Mouse (Mus musculus) layer of hippocampus, postnatal 25 days (tissue): Measurements from ENCODE around the gene Trim10. TPM values are rescaled to one million over a fixed set of nuclear protein-coding genes. Genes with fewer than 3 reads are reported as not detected.

ENCODE experiments used
- DNase-seq, 2 experiments: peaks; one replicate each; pipeline ENCODE4 v3.0.0; 2022; ENCODE audit warnings: mixed read lengths in 2 of 2, low spot score in 1 of 2; ENCODE audit errors: extremely low spot score in 1 of 2
- total RNA-seq, 2 experiments: library from RNA; stranded (reverse); gene quantifications; 2 replicates each; pipeline ENCODE4 v1.2.3; 2021

Trim10 gene
- total RNA-seq = under 1 TPM in 1 of 2 experiments, not detected in 1; 0.12 TPM

DNA sequence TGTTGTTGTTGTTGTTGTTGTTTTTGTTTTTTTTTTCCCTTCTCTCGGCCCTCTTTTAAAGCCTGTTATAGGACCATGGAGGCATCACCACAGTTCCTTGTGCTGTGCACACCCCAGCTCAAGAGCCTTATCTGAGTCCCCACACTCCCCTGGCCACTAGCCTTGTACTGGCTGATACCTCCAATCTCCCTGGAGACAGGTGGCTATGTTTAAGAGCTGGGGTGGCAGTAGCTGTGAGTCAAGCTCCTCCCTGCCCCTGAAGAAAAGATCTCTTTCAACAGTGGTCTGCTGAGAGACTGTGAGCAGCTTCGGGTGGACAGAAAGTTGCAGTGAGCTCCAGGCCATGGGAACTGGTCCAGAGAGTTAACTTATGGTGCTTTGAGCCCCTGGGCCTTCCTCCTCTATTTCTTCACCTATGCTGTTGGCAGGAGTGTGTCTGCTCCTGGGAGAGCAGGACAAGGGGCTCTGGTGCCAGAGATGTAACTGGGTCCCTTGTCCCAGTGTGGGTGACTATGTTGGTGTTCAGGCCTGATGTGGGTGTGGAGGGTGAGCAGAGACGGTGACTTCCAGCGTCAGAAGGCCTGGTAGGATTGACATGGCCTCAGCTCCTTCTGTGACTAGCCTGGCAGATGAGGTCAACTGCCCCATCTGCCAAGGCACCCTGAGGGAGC lies at the start of gene Trim10:
TSS of gene Trim10 (plus strand) at position 291 of the 671 bp plus-strand sequence.
- DNase-seq = no peak

DNA sequence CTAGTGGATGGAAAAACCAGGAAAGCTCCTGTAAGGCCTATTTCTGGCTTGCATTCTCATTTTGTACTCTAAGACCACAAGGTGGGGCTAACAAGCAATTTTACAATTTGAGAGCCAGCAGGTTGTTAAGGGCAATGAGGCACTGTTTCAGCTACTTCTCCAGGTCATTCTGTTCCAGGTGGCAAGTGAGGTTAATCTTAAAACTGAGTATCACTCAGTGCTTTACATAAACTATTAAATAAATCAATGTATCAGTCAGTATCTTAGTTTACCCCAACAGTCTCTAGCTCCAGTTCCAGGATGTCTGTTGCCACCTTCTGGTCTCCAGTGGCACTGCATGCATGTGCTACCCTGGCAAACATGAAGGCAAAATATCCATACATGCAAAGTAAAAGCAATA lies 45.4 kb upstream of the Trim10 start:
- DNase-seq = peak; percentile 22 to 59

DNA sequence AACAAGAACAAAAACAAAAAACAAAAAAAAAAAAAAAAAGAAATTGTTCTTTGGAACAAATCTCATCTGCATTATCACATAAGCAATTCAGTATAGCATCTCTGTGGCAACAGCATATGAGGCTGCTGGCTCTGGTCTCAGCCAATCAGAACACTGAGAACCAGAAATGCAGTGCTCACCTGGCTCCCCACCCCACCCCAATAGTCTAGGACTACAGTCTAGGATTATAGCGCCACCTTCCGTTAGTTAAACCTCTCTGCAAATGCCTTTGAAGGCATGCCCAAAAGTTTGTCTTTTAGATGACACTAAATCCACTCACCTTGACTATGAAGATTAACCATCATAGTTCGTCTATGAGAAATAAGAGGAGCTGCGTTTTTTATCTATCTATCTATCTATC lies 43.8 kb upstream of the Trim10 start:
- DNase-seq = no peak

DNA sequence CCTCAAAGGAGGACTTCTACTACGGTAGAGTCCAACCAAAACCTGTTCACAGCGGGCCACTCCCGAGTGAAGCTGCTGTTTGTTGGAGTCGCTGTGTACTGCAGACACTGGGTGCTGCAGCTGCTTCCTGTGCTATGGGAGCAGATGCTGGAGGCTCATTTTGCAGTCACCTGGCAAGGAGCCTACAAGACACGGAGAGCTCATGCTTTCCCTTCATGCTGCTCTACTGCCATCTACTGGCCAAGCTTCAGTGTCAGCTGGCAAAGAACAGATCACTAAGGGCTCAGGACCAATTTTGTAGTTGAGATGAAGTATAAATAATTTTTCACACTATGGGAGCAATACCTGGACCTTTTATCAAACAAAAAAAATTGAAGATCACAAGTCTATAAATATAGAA lies 43.4 kb upstream of the Trim10 start:
- DNase-seq = peak; percentile 59 to 80

DNA sequence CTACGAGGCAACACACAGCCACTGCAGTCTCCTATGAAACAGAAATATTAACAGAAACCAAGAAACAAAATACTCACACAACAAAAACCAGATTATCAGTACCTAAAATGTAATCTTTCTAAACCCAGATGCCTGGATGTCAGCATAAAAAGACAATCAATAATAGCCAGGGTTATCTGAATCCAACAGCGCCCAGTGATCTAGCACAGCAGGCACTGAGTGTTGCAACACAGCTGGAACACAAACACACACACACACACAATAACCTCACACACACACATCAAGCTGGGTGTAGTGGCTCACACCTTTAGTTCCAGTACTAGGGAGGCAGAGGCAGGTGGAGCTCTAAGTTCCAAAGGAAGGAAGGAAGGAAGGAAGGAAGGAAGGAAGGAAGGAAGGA lies 40.9 kb upstream of the Trim10 start:
- no peak for DNase-seq

DNA sequence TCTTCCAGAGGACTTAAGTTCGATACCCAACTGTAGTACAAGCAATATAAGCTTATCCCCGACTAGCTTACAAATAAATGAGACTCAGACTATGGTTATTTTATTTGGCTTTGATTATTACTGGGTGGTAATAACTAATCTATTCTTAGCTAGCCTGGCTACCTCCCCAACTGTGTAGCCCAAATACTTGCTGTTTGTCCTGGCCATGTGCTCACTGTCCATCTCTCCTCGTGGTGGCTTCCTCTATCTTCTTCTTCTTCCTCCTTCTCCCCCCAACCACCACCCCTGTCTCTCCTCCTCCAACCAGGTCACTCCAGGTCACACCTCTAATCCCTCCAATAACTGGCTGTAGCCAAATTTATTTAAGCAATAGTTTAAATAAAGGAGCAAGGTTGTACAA lies 38.9 kb upstream of the Trim10 start:
- no peak for DNase-seq

DNA sequence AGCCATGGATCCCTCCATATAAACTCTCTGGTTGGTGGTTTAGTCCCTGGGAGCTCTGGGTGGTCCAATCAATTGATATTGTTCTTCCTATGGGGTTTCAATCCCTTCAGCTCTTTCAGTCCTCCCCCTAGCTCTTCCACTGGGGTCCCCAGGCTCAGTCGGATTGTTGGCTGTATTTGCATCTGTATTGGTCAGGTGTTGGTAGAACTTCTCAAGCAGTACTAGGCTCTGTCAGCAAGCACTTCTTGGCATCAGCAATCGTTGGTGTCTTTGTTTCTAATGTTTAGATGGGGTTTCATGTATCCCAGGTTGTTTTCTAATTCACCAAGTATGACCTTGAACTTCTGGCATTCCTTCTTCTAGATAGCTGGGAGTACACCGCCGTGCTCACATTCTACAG lies 36.7 kb upstream of the Trim10 start:
- no peak for DNase-seq

DNA sequence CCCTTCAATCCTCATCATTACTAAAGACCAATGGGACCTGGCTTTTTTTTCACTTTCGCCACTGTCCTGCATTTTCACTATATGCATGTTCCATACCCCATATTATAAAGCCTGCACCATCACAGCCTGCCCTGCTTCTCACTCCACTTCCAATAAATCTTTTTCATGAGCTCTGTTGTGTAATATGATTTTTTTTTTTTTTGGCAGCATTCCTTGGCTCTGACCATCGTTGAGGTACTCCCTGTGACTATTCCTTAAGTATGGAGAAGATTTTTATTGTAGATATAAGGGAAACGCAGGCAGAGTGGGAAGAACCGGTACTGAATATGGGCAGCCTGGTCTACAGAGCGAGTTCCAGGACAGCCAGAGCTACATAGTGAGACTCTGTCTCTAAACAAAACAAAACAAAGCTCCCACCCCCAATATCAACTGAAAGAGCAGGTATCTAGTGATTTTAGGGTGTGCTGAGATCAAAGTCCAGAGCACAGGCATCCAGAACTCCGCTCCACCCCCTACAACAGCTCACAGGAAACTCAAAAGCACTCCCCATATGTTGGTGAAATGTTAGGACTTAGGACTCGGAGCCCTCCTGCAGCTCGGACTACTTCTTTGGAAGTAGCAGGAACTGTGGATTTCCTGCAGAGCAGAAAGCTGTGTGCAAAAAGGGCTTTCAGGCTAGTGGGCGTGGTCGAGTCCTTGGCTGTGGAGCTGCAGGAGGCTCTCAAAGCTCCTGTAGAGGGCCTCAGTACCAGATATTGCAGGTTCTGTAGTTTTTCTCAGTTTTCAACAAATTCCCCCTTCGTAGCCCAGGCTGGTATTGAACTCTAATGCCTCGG lies 33.6 kb upstream of the Trim10 start:
- DNase-seq = peak; percentile 22 to 32

DNA sequence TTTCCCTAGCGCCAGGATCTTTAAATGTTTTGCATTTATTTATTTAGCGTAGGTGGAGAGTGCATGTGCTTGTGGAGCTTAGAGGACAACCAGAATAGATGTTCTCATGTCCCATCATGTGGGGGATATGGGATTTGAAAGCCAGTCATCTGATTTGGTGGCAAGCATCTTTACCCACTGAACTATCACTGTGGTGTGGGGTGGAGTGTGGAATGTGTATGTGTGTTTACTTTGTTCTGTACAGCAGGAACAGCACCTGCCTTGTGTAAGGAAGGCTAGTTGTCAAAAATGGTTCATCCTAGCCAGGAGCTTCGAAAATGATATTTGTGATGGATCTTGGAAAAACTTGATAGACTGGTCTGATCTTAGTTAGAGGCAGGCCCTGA lies 33.0 kb upstream of the Trim10 start:
- DNase-seq = peak in 1 of 2 experiments; percentile 11

DNA sequence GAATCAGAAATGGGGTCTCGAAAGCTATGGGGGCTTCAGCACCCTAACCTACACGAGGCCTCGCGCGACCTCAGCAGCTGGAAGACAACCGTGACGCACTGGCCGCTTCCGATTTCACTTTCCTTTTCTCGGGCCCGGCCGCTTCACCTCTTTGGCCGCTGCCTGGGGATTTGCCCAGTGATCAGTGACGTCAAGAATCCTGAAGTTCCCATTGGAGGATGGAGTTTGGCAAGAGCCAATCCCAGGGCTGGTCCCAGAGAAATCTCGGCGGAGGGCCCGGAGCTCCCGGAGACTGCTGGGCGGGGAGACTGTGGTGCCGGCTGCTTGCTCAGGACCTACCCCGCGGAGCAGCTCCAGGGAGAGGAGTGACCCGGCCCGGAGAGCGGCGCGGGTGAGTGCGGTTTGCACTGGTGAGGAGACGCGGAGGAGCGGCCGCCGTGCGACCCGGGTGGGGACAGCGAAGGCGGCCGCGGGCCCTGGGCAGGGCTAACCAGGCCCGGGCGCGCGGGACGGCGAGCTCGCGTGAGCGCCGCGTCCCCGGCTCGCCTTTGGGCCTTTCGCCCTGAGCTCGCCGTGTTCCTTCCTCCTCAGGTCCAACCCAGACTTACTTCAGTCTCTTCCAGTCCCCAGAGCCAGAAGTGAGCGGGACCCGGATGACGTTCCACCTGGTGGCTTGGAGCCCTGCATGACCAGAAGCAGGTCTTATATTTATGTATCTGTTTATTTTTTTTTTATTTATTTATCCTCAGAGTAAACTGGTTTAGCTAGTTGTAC lies 32.3 kb upstream of the Trim10 start, which contains the start of gene Trim26:
TSS of gene Trim26 (plus strand) at position 261 of the 774 bp plus-strand sequence.
- DNase-seq = peak; percentile 91 to 92

DNA sequence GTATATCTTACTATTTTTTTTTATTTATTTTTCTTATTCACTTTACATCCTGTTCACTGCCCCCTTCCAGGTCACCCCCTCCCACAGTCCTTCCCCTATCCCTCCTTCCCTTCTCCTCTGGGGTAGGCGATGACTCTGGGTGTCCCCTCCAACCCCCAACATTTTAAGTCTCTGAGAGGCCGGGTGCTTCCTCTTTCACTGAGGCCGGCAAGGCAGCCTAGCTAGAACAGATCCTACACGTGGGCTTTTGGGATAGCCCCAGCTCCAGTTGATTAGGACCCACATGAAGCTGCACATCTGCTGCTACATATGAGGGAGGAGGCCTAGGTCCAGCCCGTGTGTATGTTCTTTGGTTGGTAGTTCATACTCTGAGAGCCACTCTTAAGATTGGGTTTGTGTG lies 30.4 kb upstream of the Trim10 start:
- no peak for DNase-seq

DNA sequence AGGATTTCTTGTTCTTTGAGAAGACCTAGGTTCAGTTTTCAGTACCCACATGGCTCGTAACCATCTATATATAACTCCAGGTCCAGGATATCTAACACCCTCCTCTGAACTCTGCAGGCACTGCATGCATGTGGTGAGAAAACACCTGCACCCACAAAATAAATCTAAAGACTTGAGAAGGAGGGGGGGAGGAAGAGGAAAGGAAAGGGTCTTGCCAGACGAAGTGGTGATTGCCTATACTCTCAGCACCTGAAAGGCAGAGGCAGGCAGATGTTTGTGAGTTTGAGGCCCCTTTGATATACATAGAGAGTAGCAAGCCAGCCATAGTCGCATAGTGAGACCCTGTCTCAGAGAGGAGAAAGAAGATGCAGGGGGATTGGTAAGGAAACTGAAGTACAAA lies 29.4 kb upstream of the Trim10 start:
- DNase-seq = no peak

DNA sequence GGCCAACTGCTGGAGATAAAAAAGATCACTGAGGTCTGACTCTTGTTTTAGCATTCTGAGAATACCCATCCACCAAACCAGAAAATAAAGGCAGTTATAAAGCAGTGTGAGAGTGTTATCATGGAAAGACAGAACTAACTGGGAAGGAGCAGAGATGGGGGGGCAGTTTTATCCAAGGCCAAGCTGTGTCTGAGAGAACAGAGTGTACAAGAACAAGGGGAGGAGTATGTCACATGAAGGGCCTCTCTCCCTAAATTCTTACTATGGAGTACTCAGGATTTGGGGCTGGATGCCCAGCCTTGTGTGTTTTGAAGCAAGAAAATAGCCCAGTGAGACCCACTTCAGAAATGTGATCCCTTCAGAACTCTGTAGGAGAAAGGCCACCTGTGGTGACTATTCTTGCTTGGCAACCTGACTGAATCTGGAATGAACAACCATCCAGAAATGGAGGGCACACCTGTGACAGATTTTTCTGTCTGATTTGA lies 28.4 kb upstream of the Trim10 start:
- no peak for DNase-seq

DNA sequence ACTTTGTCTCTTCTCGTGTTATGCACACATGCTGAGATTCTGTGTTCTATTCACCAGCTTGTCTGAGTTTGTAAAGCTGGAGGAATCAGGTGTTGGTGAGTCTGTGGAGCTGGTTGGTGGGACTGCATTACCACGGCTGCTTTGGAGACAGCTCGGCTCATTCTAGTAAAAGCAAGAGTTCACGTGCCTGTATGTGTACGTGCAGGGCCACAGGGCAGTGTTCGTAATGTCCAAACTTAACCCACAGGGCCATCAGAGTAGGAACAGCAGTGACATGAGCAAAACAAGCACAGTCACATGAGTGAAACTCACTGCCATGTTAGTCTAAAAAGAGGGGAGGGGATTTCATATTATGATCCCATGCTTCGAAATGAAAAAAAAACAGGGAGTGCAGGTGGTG lies 25.7 kb upstream of the Trim10 start:
- DNase-seq = no peak

DNA sequence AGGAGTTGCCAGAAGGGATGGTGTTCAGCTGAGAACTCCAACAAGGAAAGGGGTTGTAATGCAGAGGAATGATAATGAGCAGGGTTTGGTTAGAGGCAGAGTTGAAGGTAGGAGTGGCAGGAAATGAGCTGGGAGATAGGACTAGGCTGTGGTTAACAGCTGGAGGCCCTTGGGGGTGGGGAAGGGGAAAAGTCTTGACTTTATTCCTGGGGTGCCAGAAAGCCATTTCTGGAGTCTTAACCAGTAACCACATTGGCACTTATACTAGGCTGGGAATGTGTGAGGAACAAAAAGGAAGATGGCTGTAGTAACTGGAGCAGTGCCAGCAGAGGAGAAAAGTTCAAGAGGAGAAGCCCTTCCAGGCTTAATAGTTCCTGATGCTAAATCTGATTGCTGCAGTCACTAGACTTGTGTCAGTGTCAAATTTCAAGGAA lies 25.1 kb upstream of the Trim10 start:
- DNase-seq = no peak

DNA sequence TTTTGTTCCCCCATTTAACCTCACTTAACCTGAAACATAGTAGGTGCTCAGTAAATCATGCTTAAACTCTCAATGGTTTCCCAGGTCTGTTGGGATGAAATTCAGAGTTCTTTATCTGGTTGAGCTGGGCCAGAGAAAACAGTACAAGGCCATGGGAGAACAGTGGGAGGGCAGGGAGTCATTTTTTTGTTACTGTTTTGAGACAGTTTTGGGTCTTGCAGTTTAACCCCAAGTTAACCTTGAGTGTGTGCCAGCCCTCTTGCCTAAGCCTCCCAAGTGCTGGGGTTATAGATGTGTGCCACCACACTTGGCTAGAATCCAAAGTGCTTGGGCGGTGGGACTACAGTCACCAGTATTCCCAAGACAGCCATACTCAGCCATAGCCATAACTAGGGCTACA lies 24.6 kb upstream of the Trim10 start:
- DNase-seq = no peak

DNA sequence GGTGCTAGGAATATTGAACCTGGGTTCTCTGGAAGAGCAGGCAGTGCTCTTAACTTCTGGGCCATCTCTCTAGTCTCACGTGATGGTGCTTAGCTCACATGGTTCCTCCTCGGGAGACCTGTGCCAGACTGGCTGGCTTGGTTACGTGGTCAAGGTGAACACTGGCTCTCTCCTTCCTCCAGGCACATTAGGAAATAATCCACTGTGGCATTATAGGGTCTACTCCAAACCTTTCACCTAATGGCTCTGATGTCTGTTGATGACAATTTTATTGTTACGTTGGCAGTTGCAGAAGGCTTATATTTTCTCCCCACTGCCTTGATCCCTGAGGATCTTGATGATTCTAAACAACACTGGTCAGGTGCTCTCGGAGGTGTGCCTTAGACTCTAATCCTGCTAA lies 20.5 kb upstream of the Trim10 start:
- DNase-seq = no peak

DNA sequence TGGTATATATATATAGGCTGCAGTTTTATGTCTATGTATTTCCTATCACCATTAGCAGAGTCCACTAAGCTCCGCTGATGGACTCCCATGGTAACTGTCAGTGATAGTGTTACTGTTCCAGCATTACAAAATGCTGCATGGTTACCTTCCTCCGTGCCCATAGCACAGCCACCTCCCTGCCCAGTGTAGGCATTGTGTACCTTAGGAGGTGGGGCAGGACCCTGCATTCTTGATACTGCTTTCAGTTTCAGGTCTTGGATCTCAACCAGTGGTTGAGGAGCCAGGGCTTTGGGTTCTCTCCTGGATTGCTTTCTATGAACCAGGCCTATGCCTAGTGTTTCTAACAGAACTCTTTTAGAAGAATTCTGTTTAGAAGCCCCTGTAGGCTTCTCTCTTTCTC lies 19.4 kb upstream of the Trim10 start:
- DNase-seq = no peak

DNA sequence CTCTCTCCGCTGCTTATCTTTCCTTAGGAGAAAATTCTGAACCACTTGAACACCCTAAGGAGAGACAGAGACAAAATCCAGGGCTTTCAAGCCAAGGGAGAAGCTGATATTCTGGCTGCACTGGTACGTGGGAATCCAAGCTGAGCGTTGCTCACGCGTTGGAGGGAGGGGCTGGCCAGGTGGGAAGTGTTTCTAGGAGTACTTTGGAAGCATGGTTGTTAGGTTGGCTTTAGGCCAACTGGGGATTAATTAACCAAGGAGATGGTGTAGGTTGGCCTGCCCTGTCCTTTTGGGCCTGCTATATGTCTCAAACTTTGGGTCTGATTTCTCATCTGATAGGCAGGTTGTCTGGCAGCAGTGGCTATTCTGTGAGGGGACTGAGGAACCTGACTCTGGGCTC lies 18.2 kb upstream of the Trim10 start:
- DNase-seq = no peak

DNA sequence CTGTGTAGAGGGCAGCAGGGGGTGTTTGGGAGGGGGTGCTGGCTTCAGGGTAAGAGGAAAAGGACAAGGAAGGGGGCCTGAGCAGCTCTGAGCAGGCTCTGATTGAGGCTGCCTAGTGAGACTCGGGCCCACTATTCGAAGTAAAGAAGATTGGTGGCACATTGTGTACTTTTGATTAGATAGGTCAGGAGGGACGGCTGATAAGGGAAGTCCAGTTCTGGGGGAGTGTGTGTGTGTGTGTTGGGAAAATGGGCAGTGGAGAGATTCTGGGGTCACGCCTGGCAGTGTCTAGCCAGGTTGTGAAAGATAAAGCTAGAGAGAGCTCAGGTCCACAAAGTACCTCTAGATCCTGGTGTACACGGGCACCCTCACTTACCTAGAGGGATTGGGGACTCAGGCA lies 17.7 kb upstream of the Trim10 start:
- no peak for DNase-seq

DNA sequence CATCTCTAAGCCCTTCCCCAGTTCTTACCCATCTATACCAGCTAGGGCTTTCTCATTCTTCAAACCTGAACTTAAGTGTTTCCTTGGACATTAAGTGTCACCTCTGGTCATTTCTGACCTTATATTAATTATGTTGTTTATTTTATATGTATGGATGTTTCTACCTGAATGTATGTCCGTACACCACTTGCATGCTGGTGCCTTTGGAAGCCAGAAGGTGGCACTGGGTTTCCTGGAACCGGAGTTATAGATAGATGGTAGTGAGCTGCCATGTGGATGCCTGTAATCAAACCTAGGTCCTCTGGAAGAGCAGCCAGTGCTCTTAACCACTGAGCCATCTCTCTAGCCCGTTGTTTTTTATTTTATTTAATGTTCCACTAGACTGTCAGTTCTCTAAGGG lies 13.9 kb upstream of the Trim10 start:
- no peak for DNase-seq
